Mouse (Mus musculus): ENCODE data around the gene Cfap52.

- TF ChIP-seq CTCF (IDR thresholded peaks at IDR 0.05; ENCODE audit: low read depth, low read length) (no peak), GATA1 (IDR thresholded peaks at IDR 0.05; ENCODE audit: borderline replicate concordance, low read length) (no peak), TAL1 (conservative IDR thresholded peaks at IDR 0.05; ENCODE audit: low read depth, low read length) (no peak), POLR2AphosphoS5 (IDR thresholded peaks at IDR 0.05; ENCODE audit: insufficient replicate concordance, low read depth, low read length) (no peak), GATA2 (IDR thresholded peaks at IDR 0.05; ENCODE audit: borderline replicate concordance, low read depth, low read length) (no peak)
Measured at GRCm38 (mm10) chr11:67911074-67911473, 54.4 kb downstream of the Cfap52 start.
